Mouse (Mus musculus) E14TG2a.4 (cell line): ENCODE data around the gene Grb7.

ENCODE experiments used
- CTCF ChIP-seq: conservative IDR thresholded peaks from 2 replicates; pipeline ENCODE4 v1.5.1; 2014; ENCODE audit warnings: low read length
- NANOG ChIP-seq: IDR thresholded peaks from 2 replicates; pipeline ENCODE4 v1.6.1; 2014; ENCODE audit warnings: borderline replicate concordance, low read length, mixed read lengths
- POU5F1 ChIP-seq: IDR thresholded peaks from 2 replicates; pipeline ENCODE4 v1.6.1; 2014; ENCODE audit warnings: low read length, borderline replicate concordance

DNA sequence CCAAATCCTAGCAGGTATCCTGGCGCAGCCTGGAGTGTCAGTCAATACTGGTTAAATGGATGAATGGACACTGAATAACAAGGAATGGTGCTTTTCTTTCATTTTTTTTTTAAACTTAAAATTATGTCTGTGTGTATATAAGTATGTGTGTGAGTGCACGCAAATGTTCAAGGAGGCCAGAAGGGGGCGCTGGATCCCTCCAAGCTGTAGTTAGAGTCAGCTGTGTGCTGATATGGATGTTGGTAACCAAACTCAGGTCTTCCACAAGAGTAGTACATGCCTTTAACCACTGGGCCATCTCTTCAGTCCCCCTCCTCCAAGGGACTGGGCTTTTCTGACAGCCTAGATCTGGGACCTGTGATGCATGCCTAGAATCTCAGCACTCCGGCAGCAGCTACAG is 9.3 kb downstream of the Grb7 start:
- TF ChIP-seq CTCF = peak; percentile 74
- no peak for TF ChIP-seq POU5F1
- TF ChIP-seq NANOG = no peak
